Mouse (Mus musculus) bone marrow macrophage, adult 2 months (primary cell): Measurements from ENCODE around the gene Zfp810.

Experiments
- CTCF ChIP-seq: IDR thresholded peaks from 2 replicates; pipeline ENCODE4 v1.5.1; 2012; ENCODE audit warnings: low read depth, mild to moderate bottlenecking, low read length, moderate library complexity
- POLR2A ChIP-seq: IDR thresholded peaks from 2 replicates; pipeline ENCODE4 v1.6.1; 2012; ENCODE audit warnings: mild to moderate bottlenecking, low read depth, low read length, borderline replicate concordance

DNA sequence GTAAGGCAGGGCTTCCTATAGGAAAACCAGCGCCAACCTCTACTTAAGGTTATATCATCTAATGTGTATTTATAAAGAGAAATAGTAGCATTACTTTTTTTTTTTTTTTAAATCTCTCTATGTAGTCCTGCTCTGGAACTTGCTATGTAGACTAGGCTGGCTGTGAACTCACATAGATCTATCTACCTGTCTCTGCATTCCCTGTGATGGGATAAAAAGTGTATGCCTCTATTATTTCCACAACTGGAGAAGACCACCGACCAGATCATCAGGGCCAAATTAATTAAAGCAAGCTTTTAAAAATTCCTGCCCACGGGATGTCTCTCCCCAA, 47.4 kb downstream of the Zfp810 start:
- no peak for TF ChIP-seq POLR2A
- no peak for TF ChIP-seq CTCF
